Mouse (Mus musculus) lung, adult 2 months (tissue): ENCODE data around the gene Spsb4.

Source experiments
- CTCF ChIP-seq: fragments of 200-500 bp; IDR thresholded peaks from 2 replicates; pipeline ENCODE4 v1.5.1; 2011; ENCODE audit warnings: mild to moderate bottlenecking, low read length, control low read depth; ENCODE audit not compliant: insufficient read depth
- POLR2A ChIP-seq: fragments of 200-500 bp; IDR thresholded peaks from 2 replicates; pipeline ENCODE4 v1.6.1; 2011; ENCODE audit warnings: low read depth, mild to moderate bottlenecking, control low read depth, low read length, borderline replicate concordance; ENCODE audit errors: extremely low read depth

- TF ChIP-seq POLR2A (no peak), CTCF (peak; percentile 49)
These were observed 57.6 kb downstream of the Spsb4 start for GRCm38 (mm10) chr9:96961006-96961405.
